Mouse (Mus musculus) small intestine, adult 2 months (tissue): ENCODE data around the gene Ugt3a1.

Experiments
- CTCF ChIP-seq: fragments of 200-500 bp; IDR thresholded peaks from 2 replicates; pipeline ENCODE4 v1.5.1; 2012; ENCODE audit warnings: low read depth, mild to moderate bottlenecking, control low read depth, inconsistent platforms, low read length, moderate library complexity, mixed read lengths; ENCODE audit not compliant: insufficient replicate concordance, insufficient read length; ENCODE audit errors: extremely low read depth
- POLR2A ChIP-seq: fragments of 200-500 bp; IDR thresholded peaks from 2 replicates; pipeline ENCODE4 v1.6.1; 2012; ENCODE audit warnings: low read depth, mild to moderate bottlenecking, control low read depth, inconsistent platforms, low read length, moderate library complexity

DNA sequence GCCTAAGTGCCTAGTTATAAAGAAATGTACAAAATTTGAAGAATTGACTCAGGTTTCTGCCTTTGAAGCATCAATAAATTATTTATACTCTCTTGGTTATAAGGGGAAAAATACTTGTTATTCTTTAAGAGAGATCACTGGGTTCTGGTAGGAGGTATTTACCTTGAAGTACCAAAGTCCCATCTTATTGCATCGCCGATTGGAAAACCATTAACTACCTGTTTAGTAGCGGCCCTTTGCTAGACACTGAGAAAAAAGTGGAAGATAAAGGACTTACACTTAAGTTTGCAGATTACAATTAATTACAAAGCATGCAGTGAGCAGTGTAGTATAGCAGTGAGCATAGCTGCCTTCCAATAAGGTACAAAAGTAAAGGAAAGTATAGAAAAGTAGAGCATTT, 23.8 kb upstream of the Ugt3a1 start:
- TF ChIP-seq POLR2A: no peak
- no peak for TF ChIP-seq CTCF
